Mouse (Mus musculus): ENCODE measurements around the gene Eif3g. TPM values are rescaled to one million over a fixed set of nuclear protein-coding genes. Genes with fewer than 3 reads are reported as not detected.

Eif3g gene
- polyA plus RNA-seq, 1 experiment from 2014 or later: 293 TPM

GRCm38 (mm10) chr9:20890411-20890810, 8.0 kb downstream of the Eif3g start:
- Histone ChIP-seq H3K4me2 (ENCODE audit: low read depth, low read length) (no peak overlapping the region), H3K4me3 (replicated peaks; ENCODE audit: low read length) (no peak overlapping the region), H3K27me3 (ENCODE audit: control insufficient read depth, insufficient read depth, low read length) (no peaks in the 10 kb centered on the region), H3K9me3 (replicated peaks; ENCODE audit: control insufficient read depth, low read length) (no peaks in the 10 kb centered on the region), H3K4me1 (ENCODE audit: control insufficient read depth, insufficient read depth, low read length) (peaks cover 6% of the 10 kb centered on the region; the same call in 1 of the 2 replicates), H3K27ac (ENCODE audit: low read length) (no peak overlapping the region), H3K36me3 (ENCODE audit: control insufficient read depth, insufficient read depth, low read length) (peaks cover 46% of the 10 kb centered on the region), H3K9ac (ENCODE audit: low read length) (no peak overlapping the region)
- 90% methylated on average over 5 of the region's 5 CpGs for WGBS
- ATAC-seq (ENCODE audit: insufficient read depth, low FRiP score): no peak

- H3K4me3 ChIP-seq (replicated peaks; ENCODE audit: low read length): peak overlapping the region; percentile 87
- H3K9ac ChIP-seq (ENCODE audit: low read length): peak overlapping the region; percentile 52; the same call in 1 of the 2 replicates
These were observed 9.0 kb downstream of the Eif3g start for GRCm38 (mm10) chr9:20889185-20890141.

GRCm38 (mm10) chr9:20888386-20888765, 10.0 kb downstream of the Eif3g start:
- Histone ChIP-seq H3K4me3 (replicated peaks; ENCODE audit: low read length) (peak overlapping the region; percentile 87), H3K9me3 (replicated peaks; ENCODE audit: control insufficient read depth, low read length) (no peaks in the 10 kb centered on the region), H3K27ac (ENCODE audit: low read length) (peak overlapping the region; percentile 51), H3K4me2 (ENCODE audit: low read depth, low read length) (peak overlapping the region; percentile 83), H3K36me3 (ENCODE audit: control insufficient read depth, insufficient read depth, low read length) (peaks cover 35% of the 10 kb centered on the region), H3K4me1 (ENCODE audit: control insufficient read depth, insufficient read depth, low read length) (peaks cover 6% of the 10 kb centered on the region; the same call in 1 of the 2 replicates), H3K27me3 (ENCODE audit: control insufficient read depth, insufficient read depth, low read length) (no peaks in the 10 kb centered on the region), H3K9ac (ENCODE audit: low read length) (peak overlapping the region; percentile 90)
- under 1% methylated on average over 30 of the region's 30 CpGs for WGBS
- peak; percentile 35 for ATAC-seq (ENCODE audit: insufficient read depth, low FRiP score)

More at GRCm38 (mm10) chr9:20889185-20890141, 9.0 kb downstream of the Eif3g start:
- Histone ChIP-seq H3K27ac (ENCODE audit: low read length) (no peak overlapping the region), H3K4me1 (ENCODE audit: control insufficient read depth, insufficient read depth, low read length) (peaks cover 6% of the 10 kb centered on the region; the same call in 1 of the 2 replicates), H3K4me2 (ENCODE audit: low read depth, low read length) (peak overlapping the region; percentile 83), H3K36me3 (ENCODE audit: control insufficient read depth, insufficient read depth, low read length) (peaks cover 41% of the 10 kb centered on the region), H3K27me3 (ENCODE audit: control insufficient read depth, insufficient read depth, low read length) (no peaks in the 10 kb centered on the region), H3K9me3 (replicated peaks; ENCODE audit: control insufficient read depth, low read length) (no peaks in the 10 kb centered on the region)
- whole genome bisulfite sequencing: 75% methylated on average over 29 of the region's 29 CpGs
- ATAC-seq (ENCODE audit: insufficient read depth, low FRiP score): no peak

GRCm38 (mm10) chr9:20887704-20888385, 10.6 kb downstream of the Eif3g start, which contains the start of gene Ppan:
TSS of gene Ppan (plus strand) at chr9:20888175.
- Histone ChIP-seq H3K4me3 (replicated peaks; ENCODE audit: low read length) (peak within 1 kb of the TSS; percentile 87), H3K27me3 (ENCODE audit: control insufficient read depth, insufficient read depth, low read length) (no peaks in the 10 kb centered on the region)
- under 1% methylated on average over 43 of the region's 43 CpGs for WGBS

GRCm38 (mm10) chr9:20887191-20887590, 11.2 kb downstream of the Eif3g start:
- no peak for ATAC-seq (ENCODE audit: insufficient read depth, low FRiP score)
- no peak overlapping the region for H3K27ac ChIP-seq (ENCODE audit: low read length)
- H3K36me3 ChIP-seq (ENCODE audit: control insufficient read depth, insufficient read depth, low read length): peaks cover 25% of the 10 kb centered on the region; the same call in 1 of the 2 replicates
- WGBS: 84% methylated on average over 6 of the region's 6 CpGs
- H3K27me3 ChIP-seq (ENCODE audit: control insufficient read depth, insufficient read depth, low read length): no peaks in the 10 kb centered on the region
- H3K9ac ChIP-seq (ENCODE audit: low read length): no peak overlapping the region
- H3K4me2 ChIP-seq (ENCODE audit: low read depth, low read length): peak overlapping the region; percentile 63; the same call in 1 of the 2 replicates
- no peak overlapping the region for H3K4me3 ChIP-seq (replicated peaks; ENCODE audit: low read length)
- H3K9me3 ChIP-seq (replicated peaks; ENCODE audit: control insufficient read depth, low read length): no peaks in the 10 kb centered on the region
- H3K4me1 ChIP-seq (ENCODE audit: control insufficient read depth, insufficient read depth, low read length): peaks cover 6% of the 10 kb centered on the region; the same call in 1 of the 2 replicates

More at GRCm38 (mm10) chr9:20887704-20888385, 10.6 kb downstream of the Eif3g start, which contains the start of gene Ppan:
- Histone ChIP-seq H3K27ac (ENCODE audit: low read length) (peak within 1 kb of the TSS; percentile 94), H3K36me3 (ENCODE audit: control insufficient read depth, insufficient read depth, low read length) (peaks cover 30% of the 10 kb centered on the region), H3K4me1 (ENCODE audit: control insufficient read depth, insufficient read depth, low read length) (peaks cover 6% of the 10 kb centered on the region; the same call in 1 of the 2 replicates), H3K9ac (ENCODE audit: low read length) (peak within 1 kb of the TSS; percentile 90), H3K4me2 (ENCODE audit: low read depth, low read length) (peak within 1 kb of the TSS; percentile 83), H3K9me3 (replicated peaks; ENCODE audit: control insufficient read depth, low read length) (no peaks in the 10 kb centered on the region)
- peak; percentile 97 for ATAC-seq (ENCODE audit: insufficient read depth, low FRiP score)

GRCm38 (mm10) chr9:20886563-20886962, 11.9 kb downstream of the Eif3g start:
- H3K27me3 ChIP-seq (ENCODE audit: control insufficient read depth, insufficient read depth, low read length): no peaks in the 10 kb centered on the region
- H3K9me3 ChIP-seq (replicated peaks; ENCODE audit: control insufficient read depth, low read length): no peaks in the 10 kb centered on the region
- peaks cover 23% of the 10 kb centered on the region; the same call in 1 of the 2 replicates for H3K36me3 ChIP-seq (ENCODE audit: control insufficient read depth, insufficient read depth, low read length)
- peaks cover 6% of the 10 kb centered on the region; the same call in 1 of the 2 replicates for H3K4me1 ChIP-seq (ENCODE audit: control insufficient read depth, insufficient read depth, low read length)
- no peak overlapping the region for H3K4me3 ChIP-seq (replicated peaks; ENCODE audit: low read length)
- no peak overlapping the region for H3K27ac ChIP-seq (ENCODE audit: low read length)
- ATAC-seq (ENCODE audit: insufficient read depth, low FRiP score): no peak
- H3K4me2 ChIP-seq (ENCODE audit: low read depth, low read length): no peak overlapping the region
- H3K9ac ChIP-seq (ENCODE audit: low read length): no peak overlapping the region
- WGBS: 95% methylated on average over 2 of the region's 2 CpGs

- peak within 1 kb of the TSS; percentile 52 for H3K4me3 ChIP-seq (replicated peaks; ENCODE audit: low read length)
- peak within 1 kb of the TSS; percentile 87 for H3K9ac ChIP-seq (ENCODE audit: low read length)
- peaks cover 4% of the 10 kb centered on the region for H3K4me1 ChIP-seq (ENCODE audit: control insufficient read depth, insufficient read depth, low read length)
- no peak for ATAC-seq (ENCODE audit: insufficient read depth, low FRiP score)
- peak within 1 kb of the TSS; percentile 95 for H3K27ac ChIP-seq (ENCODE audit: low read length)
- WGBS: 73% methylated on average over 13 of the region's 13 CpGs
- no peaks in the 10 kb centered on the region for H3K27me3 ChIP-seq (ENCODE audit: control insufficient read depth, insufficient read depth, low read length)
- H3K4me2 ChIP-seq (ENCODE audit: low read depth, low read length): peak within 1 kb of the TSS; percentile 80
- no peaks in the 10 kb centered on the region for H3K9me3 ChIP-seq (replicated peaks; ENCODE audit: control insufficient read depth, low read length)
- no peaks in the 10 kb centered on the region for H3K36me3 ChIP-seq (ENCODE audit: control insufficient read depth, insufficient read depth, low read length)
These were observed 19.2 kb downstream of the Eif3g start, which contains the start of gene Angptl6 for GRCm38 (mm10) chr9:20879097-20879792. TSS of gene Angptl6 (minus strand) at chr9:20879727.

GRCm38 (mm10) chr9:20878710-20879065, 19.7 kb downstream of the Eif3g start:
- peak overlapping the region; percentile 80 for H3K4me2 ChIP-seq (ENCODE audit: low read depth, low read length)
- no peak for ATAC-seq (ENCODE audit: insufficient read depth, low FRiP score)
- WGBS: 10% methylated on average over 10 of the region's 10 CpGs

More at GRCm38 (mm10) chr9:20878710-20879065, 19.7 kb downstream of the Eif3g start:
- Histone ChIP-seq H3K36me3 (ENCODE audit: control insufficient read depth, insufficient read depth, low read length) (no peaks in the 10 kb centered on the region), H3K27ac (ENCODE audit: low read length) (peak overlapping the region; percentile 95), H3K9ac (ENCODE audit: low read length) (peak overlapping the region; percentile 87), H3K4me1 (ENCODE audit: control insufficient read depth, insufficient read depth, low read length) (peaks cover 4% of the 10 kb centered on the region), H3K9me3 (replicated peaks; ENCODE audit: control insufficient read depth, low read length) (no peaks in the 10 kb centered on the region), H3K4me3 (replicated peaks; ENCODE audit: low read length) (peak overlapping the region; percentile 52), H3K27me3 (ENCODE audit: control insufficient read depth, insufficient read depth, low read length) (no peaks in the 10 kb centered on the region)

All from stomach, embryonic 16.5 days (tissue).